Mouse (Mus musculus) urinary bladder, postnatal 0 days (tissue): ENCODE measurements around the gene Ccdc154. TPM values are rescaled to one million over a fixed set of nuclear protein-coding genes. Genes with fewer than 3 reads are reported as not detected.

Experiments used
- polyA plus RNA-seq: library from polyadenylated mRNA; unstranded; fragments of >200 nt; fragmentation: Nextera tagmentation; extraction: Ambion mirVana; gene quantifications from 2 replicates; pipeline ENCODE4 v1.2.1, GENCODE M21; 2015

Gene Ccdc154
- polyA plus RNA-seq = 0.16 TPM in 1 of 2 replicates, not detected in the other

GRCm38 (mm10) chr17:25162161-25162560 is at the start of gene Ccdc154:
Gene Ccdc154 (plus strand): TSS chr17:25162461.

GRCm38 (mm10) chr17:25115664-25116432 is 46.4 kb upstream of the Ccdc154 start, which contains the start of gene Telo2:
Gene Telo2 (minus strand): TSS chr17:25115967.

GRCm38 (mm10) chr17:25120406-25120805 is 41.9 kb upstream of the Ccdc154 start, which contains the start of gene Ptx4:
Gene Ptx4 (plus strand): TSS chr17:25120760.

GRCm38 (mm10) chr17:25133275-25133698 is 29.0 kb upstream of the Ccdc154 start, which contains the start of gene Clcn7:
Gene Clcn7 (plus strand): TSS chr17:25133391.

GRCm38 (mm10) chr17:25175411-25175810 is 13.2 kb downstream of the Ccdc154 start, which contains the start of gene Gm38655:
Gene Gm38655 (minus strand): TSS chr17:25175471.

GRCm38 (mm10) chr17:25184129-25184691 is 21.9 kb downstream of the Ccdc154 start, which contains the start of gene BC003965:
Gene BC003965 (plus strand): TSS chr17:25184554.

GRCm38 (mm10) chr17:25188150-25189031 is 26.1 kb downstream of the Ccdc154 start, which contains the start of gene Unkl:
Gene Unkl (plus strand): TSS chr17:25188397.

Other genes starting within 250 kb of the Ccdc154 start
- 12.1 and 13.1 TPM in 2 replicates for gene Mapk8ip3, start 225.5 kb upstream of the Ccdc154 start, polyA plus RNA-seq
- 51.5 and 66.2 TPM in 2 replicates for gene Jpt2, start 201.8 kb upstream of the Ccdc154 start, polyA plus RNA-seq
- gene Cramp1l, start 146.7 kb upstream of the Ccdc154 start, polyA plus RNA-seq = 2.8 and 3.1 TPM in 2 replicates
- 5.4 and 6.0 TPM in 2 replicates for gene Ift140, start 146.4 kb upstream of the Ccdc154 start, polyA plus RNA-seq
- gene Tmem204, start 78.9 kb upstream of the Ccdc154 start, polyA plus RNA-seq = 21.2 and 24.3 TPM in 2 replicates
- 17.5 and 20.7 TPM in 2 replicates for gene Telo2, start 46.5 kb upstream of the Ccdc154 start, polyA plus RNA-seq
- gene Ptx4, start 41.7 kb upstream of the Ccdc154 start, polyA plus RNA-seq = not detected in 2 replicates
- 15.0 and 15.7 TPM in 2 replicates for gene Clcn7, start 29.1 kb upstream of the Ccdc154 start, polyA plus RNA-seq
- gene Gm38655, start 13.0 kb downstream of the Ccdc154 start, polyA plus RNA-seq = not detected in 2 replicates
- gene BC003965, start 22.1 kb downstream of the Ccdc154 start, polyA plus RNA-seq = 20.4 and 21.7 TPM in 2 replicates
- 3.7 and 3.9 TPM in 2 replicates for gene Unkl, start 25.9 kb downstream of the Ccdc154 start, polyA plus RNA-seq
- gene Gnptg, start 77.7 kb downstream of the Ccdc154 start, polyA plus RNA-seq = 24.6 and 31.8 TPM in 2 replicates
- 34.5 and 36.9 TPM in 2 replicates for gene Tsr3, start 77.7 kb downstream of the Ccdc154 start, polyA plus RNA-seq
- gene Baiap3, start 93.9 kb downstream of the Ccdc154 start, polyA plus RNA-seq = 1.2 and 2.0 TPM in 2 replicates
- 275 and 315 TPM in 2 replicates for gene Ube2i, start 112.2 kb downstream of the Ccdc154 start, polyA plus RNA-seq
- 0.82 and 1.6 TPM in 2 replicates for gene Prss34, start 135.9 kb downstream of the Ccdc154 start, polyA plus RNA-seq
- gene Prss28, start 146.2 kb downstream of the Ccdc154 start, polyA plus RNA-seq = not detected in 2 replicates
- gene Prss29, start 156.2 kb downstream of the Ccdc154 start, polyA plus RNA-seq = not detected in 2 replicates
- 2.4 and 10.9 TPM in 2 replicates for gene Tpsab1, start 183.1 kb downstream of the Ccdc154 start, polyA plus RNA-seq
- 43.4 and 152 TPM in 2 replicates for gene Tpsb2, start 203.8 kb downstream of the Ccdc154 start, polyA plus RNA-seq
- gene Tpsg1, start 206.8 kb downstream of the Ccdc154 start, polyA plus RNA-seq = 0.82 and 1.7 TPM in 2 replicates